Mouse (Mus musculus): ENCODE measurements around the gene Kri1.

DNA sequence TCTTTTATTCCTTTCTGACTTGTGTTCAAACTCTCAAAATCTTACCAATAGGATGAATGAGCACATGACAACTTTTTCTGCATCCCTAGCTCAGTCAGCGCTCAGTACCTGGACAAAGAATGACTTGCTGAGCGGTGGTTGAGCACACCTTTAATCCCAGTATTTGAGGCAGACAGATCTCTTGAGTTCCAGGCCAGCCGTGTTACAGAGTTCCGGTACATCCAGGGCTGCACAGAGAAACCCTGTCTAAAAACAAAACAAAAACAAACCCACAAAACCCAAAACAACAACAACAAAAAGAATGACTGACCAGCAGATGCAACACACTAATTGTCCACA, 32.5 kb upstream of the Kri1 start:
- TF ChIP-seq CTCF (IDR thresholded peaks at IDR 0.05) (no peak), EP300 (IDR thresholded peaks at IDR 0.05) (no peak)

Measured in lung, postnatal 0 days (tissue).